Mouse (Mus musculus) thymus, postnatal 0 days (tissue): ENCODE data around the gene Tbc1d9. TPM values are rescaled to one million over a fixed set of nuclear protein-coding genes. Genes with fewer than 3 reads are reported as not detected.

Experiments used
- DNase-seq: peaks from one replicate; pipeline ENCODE4 v3.0.0-alpha.2; 2015; ENCODE audit warnings: low spot score
- polyA plus RNA-seq: library from polyadenylated mRNA; unstranded; fragments of >200 nt; fragmentation: Nextera tagmentation; extraction: Ambion mirVana; gene quantifications from 2 replicates; pipeline ENCODE4 v1.2.1, GENCODE M21; 2015

Gene Tbc1d9
- 1.2 and 1.4 TPM in 2 replicates for polyA plus RNA-seq

- DNase-seq: peak; percentile 17
These were observed at the start of gene Tbc1d9 for GRCm38 (mm10) chr8:83165235-83165930. Gene Tbc1d9, plus strand, starts transcription at chr8:83165352.

- no peak for DNase-seq
These were observed 30.1 kb upstream of the Tbc1d9 start for GRCm38 (mm10) chr8:83135086-83135485.

GRCm38 (mm10) chr8:83140068-83140467, 25.1 kb upstream of the Tbc1d9 start:
- DNase-seq: no peak

GRCm38 (mm10) chr8:83140701-83141111, 24.4 kb upstream of the Tbc1d9 start:
- no peak for DNase-seq

- no peak for DNase-seq
These were observed 23.8 kb upstream of the Tbc1d9 start for GRCm38 (mm10) chr8:83141358-83141757.

- no peak for DNase-seq
These were observed 20.6 kb upstream of the Tbc1d9 start for GRCm38 (mm10) chr8:83144601-83145000.

GRCm38 (mm10) chr8:83145421-83145820, 19.7 kb upstream of the Tbc1d9 start:
- DNase-seq: no peak

DNA sequence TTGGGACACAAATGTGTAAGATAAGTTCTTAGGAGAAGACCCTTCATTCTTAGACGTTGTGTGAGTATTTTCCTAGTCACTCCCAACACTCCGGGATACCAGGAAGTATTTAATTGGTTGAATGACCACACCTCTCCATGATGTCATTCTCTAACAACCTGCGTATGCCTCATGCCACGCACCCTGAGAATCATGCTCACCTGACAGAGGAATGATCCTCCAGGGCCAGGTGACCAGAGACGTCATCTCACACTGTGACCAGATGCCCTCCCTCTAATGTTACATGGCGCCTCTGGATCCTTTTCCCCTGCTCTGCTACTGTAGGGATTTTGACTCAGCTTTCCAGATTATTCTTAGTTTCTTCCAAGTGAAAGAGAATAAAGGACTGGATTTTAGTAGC, 16.0 kb upstream of the Tbc1d9 start:
- DNase-seq: no peak

GRCm38 (mm10) chr8:83152055-83152454, 13.1 kb upstream of the Tbc1d9 start:
- no peak for DNase-seq

DNA sequence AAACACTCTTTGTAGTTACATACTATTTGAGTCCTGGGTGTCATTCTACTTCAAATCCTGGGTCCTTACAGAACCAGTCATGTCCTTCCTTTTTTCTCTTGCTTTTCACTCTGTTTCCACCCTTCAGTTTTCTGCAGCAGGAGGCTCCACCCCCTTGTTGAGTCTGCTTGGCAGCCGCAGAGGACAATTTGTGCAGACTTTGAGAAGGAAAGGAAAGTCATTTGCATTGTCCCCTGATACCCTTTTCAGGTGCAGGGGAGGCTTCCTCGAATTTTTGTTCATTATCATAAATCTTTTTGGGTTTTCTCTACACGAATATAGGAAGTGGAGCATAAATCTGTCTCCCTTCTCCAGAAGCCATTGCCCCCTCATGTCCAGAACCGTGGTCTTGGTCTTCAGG, 12.7 kb upstream of the Tbc1d9 start:
- no peak for DNase-seq

GRCm38 (mm10) chr8:83155110-83155509, 10.0 kb upstream of the Tbc1d9 start:
- DNase-seq: no peak

GRCm38 (mm10) chr8:83158971-83159370, 6.2 kb upstream of the Tbc1d9 start:
- no peak for DNase-seq

DNA sequence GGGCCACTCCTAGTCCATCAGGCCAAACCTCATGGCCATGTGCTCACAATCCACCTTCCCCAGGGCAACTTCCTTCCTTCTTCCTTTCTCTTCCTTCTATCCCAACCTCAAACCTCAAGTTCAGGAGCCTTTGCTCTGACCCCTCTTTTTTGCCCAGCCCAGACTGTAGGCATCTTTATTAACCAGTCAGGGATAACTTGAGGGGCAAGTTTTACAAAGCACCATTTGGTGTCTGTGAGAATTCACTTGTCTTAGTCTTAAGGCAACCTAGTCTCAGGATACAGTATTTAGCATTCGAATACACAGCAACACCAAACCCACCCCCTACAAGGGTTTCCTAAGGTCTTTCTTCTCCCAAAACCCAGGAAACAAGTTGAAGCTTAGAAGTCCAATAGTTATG, 5.5 kb upstream of the Tbc1d9 start:
- DNase-seq: no peak

DNA sequence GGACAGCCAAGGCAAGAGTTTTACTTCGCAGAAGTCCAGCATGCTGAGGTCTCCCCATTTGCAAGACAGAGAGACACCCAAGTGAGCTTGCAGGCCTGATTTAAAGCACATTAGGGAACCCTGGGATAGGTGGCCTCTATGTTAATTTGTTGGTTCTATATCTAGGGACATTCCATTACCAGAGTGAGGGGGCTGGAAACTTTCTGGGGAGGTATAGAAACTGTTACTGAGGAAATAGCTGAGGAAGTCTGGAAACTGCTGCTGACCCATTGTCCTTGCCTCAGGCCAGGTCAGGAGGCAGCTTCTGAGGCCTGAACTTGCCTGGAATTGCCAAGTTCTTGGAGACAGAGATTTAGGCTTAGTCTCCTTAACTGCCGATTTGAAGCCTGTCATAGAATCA, 4.5 kb upstream of the Tbc1d9 start:
- no peak for DNase-seq

DNA sequence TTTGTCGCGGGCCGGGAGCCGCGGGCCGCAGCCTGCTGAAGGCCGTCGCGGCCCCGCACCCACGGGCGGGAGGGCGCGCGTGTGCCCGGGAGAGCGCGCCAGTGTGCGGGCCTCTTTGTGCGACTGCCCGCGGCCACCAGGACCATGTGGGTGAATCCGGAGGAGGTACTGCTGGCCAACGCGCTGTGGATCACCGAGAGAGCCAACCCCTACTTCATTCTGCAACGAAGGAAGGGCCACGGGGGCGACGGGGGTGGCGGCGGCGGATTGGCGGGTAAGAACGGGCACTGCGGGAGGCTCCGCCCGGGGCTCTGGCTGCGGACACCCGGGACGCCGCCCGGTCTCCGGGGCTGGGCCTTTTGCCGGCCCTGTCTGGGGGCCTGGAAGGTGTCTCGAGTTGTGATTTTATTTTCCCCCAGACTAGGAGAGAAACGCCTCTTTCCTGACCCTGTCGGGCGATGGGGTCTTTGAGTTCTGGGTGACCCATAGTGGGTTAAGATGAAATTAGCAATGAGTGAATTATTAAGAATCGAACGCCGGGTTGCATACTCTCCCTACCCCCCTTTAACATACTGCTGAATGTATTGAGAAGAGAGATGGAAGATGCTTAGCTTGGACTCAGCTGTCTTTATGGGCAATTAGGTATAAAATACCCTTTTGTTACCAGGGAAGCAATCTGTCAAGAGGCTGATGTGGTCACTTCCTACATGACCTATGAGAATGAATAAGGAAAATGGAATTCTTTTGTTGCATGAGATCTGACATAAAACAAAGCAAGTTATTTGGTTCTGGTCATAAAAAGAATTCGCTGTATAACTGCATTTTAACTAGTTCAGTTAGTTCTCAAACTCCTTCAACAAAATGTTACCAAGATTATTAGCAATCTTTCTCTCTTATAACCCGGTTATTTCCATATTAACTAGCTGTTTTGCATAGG, 1.0 kb downstream of the Tbc1d9 start, which contains the start of gene Gm10645:
Gene Gm10645 (minus strand): TSS at position 240 of the 937 bp plus-strand sequence.
- DNase-seq: no peak

DNA sequence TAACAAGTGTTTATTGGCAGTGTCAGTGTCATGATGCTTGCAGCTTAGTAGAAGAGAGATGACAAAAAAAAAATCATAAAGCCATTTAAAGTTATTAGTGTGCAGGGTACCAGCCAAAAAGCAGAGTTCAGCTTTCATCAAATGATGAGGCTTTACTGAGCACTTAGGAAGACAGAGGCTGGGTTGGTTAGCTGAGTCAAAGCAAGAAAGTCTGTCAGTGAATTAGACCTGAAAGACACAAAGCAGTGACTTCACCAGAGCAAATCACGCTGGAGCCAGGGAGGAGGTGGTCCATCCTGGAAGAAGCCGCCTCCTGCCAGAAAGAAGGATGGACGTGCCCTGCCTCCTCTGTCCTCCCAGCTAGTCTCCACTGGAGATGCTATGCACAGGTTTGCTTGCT, 2.8 kb downstream of the Tbc1d9 start:
- DNase-seq: no peak

DNA sequence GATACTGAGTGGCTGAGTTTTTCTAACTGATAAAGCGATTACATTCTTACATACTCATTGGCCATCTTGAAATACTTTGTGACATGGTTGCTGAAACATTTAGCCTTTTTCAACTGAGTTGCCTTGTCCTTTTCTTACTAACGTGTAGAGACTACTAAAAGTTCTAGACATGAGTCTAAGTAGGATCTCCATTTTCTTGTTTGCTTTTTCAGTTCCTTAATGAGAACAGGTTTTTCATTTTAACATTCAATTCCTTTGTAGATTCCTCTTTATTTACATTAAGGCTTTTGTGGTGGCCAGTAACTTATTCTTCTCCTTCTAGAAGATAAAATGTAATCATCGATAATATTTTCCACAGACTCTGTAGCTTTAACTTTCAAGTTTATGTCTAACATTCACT, 4.0 kb downstream of the Tbc1d9 start:
- no peak for DNase-seq

GRCm38 (mm10) chr8:83169709-83170108, 4.6 kb downstream of the Tbc1d9 start:
- DNase-seq: peak; percentile 10

DNA sequence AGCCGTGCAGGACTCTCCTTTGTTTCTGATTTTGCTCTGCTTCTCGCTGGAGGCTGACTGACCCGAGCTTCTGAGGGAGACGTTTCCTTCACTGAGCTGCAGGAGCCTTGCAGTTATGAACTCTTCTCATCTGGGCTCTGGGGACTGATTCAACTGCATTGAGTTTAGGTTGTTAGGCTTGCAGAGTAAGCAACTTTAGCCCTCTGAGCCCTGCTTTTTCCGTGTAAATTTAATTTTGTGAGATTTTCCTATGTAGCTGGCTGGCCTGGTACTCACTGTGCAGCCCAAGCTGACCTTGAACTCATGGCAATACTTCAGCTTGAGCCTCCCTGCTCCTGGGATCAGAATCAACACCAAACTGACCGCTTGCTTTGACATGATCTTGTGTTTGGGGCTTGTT, 5.7 kb downstream of the Tbc1d9 start:
- no peak for DNase-seq

DNA sequence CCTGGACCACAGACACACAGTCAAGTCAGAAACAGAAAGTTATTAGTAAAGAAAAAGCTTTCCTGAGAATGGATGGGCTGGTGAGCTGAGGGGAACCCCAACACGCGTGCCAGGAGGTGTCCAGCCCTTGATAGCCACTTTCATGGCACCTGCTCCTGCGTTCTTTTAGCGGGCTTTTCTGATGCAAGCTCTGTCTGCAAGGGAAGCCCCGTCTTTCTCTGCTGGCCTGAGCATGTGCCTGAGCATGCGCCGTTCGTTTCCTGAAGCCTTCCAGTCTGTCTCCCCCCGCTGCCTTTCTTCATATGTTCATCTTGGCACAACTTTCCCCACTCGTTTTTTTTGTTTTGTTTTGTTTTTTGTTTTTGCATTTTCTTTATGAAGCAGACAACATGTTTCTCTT, 10.5 kb downstream of the Tbc1d9 start:
- no peak for DNase-seq

- no peak for DNase-seq
These were observed 11.6 kb downstream of the Tbc1d9 start for GRCm38 (mm10) chr8:83176785-83177184.
